Mouse (Mus musculus): ENCODE data around the gene Psmd14.

The Psmd14 gene

GRCm38 (mm10) chr2:61711108-61712040, at the start of gene Psmd14:
Gene Psmd14 (plus strand): TSS chr2:61711694.
- peak; percentile 95 for ATAC-seq (ENCODE audit: insufficient number of reproducible peaks, low FRiP score, low TSS enrichment)

- no peak for ATAC-seq (ENCODE audit: insufficient number of reproducible peaks, low FRiP score, low TSS enrichment)
Measured at GRCm38 (mm10) chr2:61662833-61663232, 48.7 kb upstream of the Psmd14 start.

GRCm38 (mm10) chr2:61663573-61664241, 47.8 kb upstream of the Psmd14 start:
- no peak for ATAC-seq (ENCODE audit: insufficient number of reproducible peaks, low FRiP score, low TSS enrichment)

- ATAC-seq (ENCODE audit: insufficient number of reproducible peaks, low FRiP score, low TSS enrichment), result no peak
Measured at GRCm38 (mm10) chr2:61667420-61667819, 44.1 kb upstream of the Psmd14 start.

GRCm38 (mm10) chr2:61668260-61668659, 43.2 kb upstream of the Psmd14 start:
- ATAC-seq (ENCODE audit: insufficient number of reproducible peaks, low FRiP score, low TSS enrichment), result peak; percentile 88; the same call in 1 of the 2 replicates

- no peak for ATAC-seq (ENCODE audit: insufficient number of reproducible peaks, low FRiP score, low TSS enrichment)
Measured at GRCm38 (mm10) chr2:61674555-61674954, 36.9 kb upstream of the Psmd14 start.

GRCm38 (mm10) chr2:61681572-61681971, 29.9 kb upstream of the Psmd14 start:
- no peak for ATAC-seq (ENCODE audit: insufficient number of reproducible peaks, low FRiP score, low TSS enrichment)

GRCm38 (mm10) chr2:61686533-61686932, 25.0 kb upstream of the Psmd14 start:
- ATAC-seq (ENCODE audit: insufficient number of reproducible peaks, low FRiP score, low TSS enrichment), result no peak

- no peak for ATAC-seq (ENCODE audit: insufficient number of reproducible peaks, low FRiP score, low TSS enrichment)
Measured at GRCm38 (mm10) chr2:61689086-61689485, 22.4 kb upstream of the Psmd14 start.

- no peak for ATAC-seq (ENCODE audit: insufficient number of reproducible peaks, low FRiP score, low TSS enrichment)
Measured at GRCm38 (mm10) chr2:61709570-61709969, 1.9 kb upstream of the Psmd14 start.

GRCm38 (mm10) chr2:61712526-61712925, 1.0 kb downstream of the Psmd14 start:
- no peak for ATAC-seq (ENCODE audit: insufficient number of reproducible peaks, low FRiP score, low TSS enrichment)

- no peak for ATAC-seq (ENCODE audit: insufficient number of reproducible peaks, low FRiP score, low TSS enrichment)
Measured at GRCm38 (mm10) chr2:61722401-61722982, 11.0 kb downstream of the Psmd14 start.

GRCm38 (mm10) chr2:61732802-61733486, 21.4 kb downstream of the Psmd14 start:
- ATAC-seq (ENCODE audit: insufficient number of reproducible peaks, low FRiP score, low TSS enrichment), result no peak

- ATAC-seq (ENCODE audit: insufficient number of reproducible peaks, low FRiP score, low TSS enrichment), result no peak
Measured at GRCm38 (mm10) chr2:61734175-61734574, 22.7 kb downstream of the Psmd14 start.

- ATAC-seq (ENCODE audit: insufficient number of reproducible peaks, low FRiP score, low TSS enrichment), result no peak
Measured at GRCm38 (mm10) chr2:61746051-61746450, 34.6 kb downstream of the Psmd14 start.

GRCm38 (mm10) chr2:61746580-61746979, 35.1 kb downstream of the Psmd14 start:
- ATAC-seq (ENCODE audit: insufficient number of reproducible peaks, low FRiP score, low TSS enrichment), result no peak

GRCm38 (mm10) chr2:61747411-61747810, 35.9 kb downstream of the Psmd14 start:
- no peak for ATAC-seq (ENCODE audit: insufficient number of reproducible peaks, low FRiP score, low TSS enrichment)

- no peak for ATAC-seq (ENCODE audit: insufficient number of reproducible peaks, low FRiP score, low TSS enrichment)
Measured at GRCm38 (mm10) chr2:61750702-61751101, 39.2 kb downstream of the Psmd14 start.

- ATAC-seq (ENCODE audit: insufficient number of reproducible peaks, low FRiP score, low TSS enrichment), result no peak
Measured at GRCm38 (mm10) chr2:61751286-61751685, 39.8 kb downstream of the Psmd14 start.

- no peak for ATAC-seq (ENCODE audit: insufficient number of reproducible peaks, low FRiP score, low TSS enrichment)
Measured at GRCm38 (mm10) chr2:61752362-61752761, 40.9 kb downstream of the Psmd14 start.
